Mouse (Mus musculus) regulatory T cell (primary cell): Measurements from ENCODE around the gene Acbd3.

Experiments
- in situ Hi-C: fragments of 300-600 bp; cut with MboI, MseI; formaldehyde crosslinking; loops from one replicate; pipeline ENCODE4 v1.15.1; 2025; ENCODE audit warnings: high pct_unique_total_duplicates

Acbd3 gene

GRCm38 (mm10) chr1:180757956-180758520 is 32.2 kb downstream of the Acbd3 start:
- in situ Hi-C loops = no loop called here

DNA sequence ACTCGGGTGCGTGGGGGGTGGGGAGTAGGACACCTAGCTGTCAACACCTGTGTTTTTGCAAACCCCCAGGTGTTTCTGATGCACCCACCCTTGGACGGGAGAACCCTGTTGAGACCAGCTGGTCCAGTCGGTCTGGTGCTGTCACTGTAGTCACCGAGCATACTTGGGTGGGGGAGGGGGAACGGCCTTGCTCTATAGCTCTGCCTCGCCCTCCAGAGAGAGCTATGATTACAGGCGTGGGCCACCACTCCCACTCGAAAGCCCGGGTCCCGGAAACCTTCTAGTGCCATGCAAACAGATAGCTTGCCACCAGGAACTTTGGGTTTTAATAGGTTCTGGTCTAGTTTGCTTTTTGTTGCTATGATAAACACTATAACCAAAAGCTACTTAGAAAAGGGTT is 36.3 kb downstream of the Acbd3 start:
- in situ Hi-C loops = loop anchor here (5.0 kb wide), 2 partner anchors 45 to 345 kb away; no protein-coding TSS in a partner anchor

DNA sequence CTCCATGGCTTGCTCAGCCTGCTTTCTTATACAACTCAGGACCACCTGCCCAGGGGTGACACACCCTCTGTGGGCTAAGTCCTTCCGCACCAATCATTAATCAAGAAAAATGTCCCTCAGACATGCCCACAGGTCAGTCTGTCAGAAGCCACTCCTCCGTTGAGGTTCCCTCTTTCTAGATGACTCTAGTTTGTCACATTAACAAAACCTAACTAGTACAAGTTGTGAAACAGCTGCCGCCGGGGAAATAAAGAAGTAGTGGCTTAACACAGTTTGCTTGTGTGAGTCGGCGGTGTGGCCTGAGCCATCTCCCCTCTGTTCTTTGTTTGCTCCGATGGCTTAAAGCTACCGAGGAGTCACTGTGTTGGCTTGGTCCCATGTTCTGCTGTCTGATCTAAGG is 36.8 kb downstream of the Acbd3 start:
- in situ Hi-C loops = loop anchor here (5.0 kb wide), 2 partner anchors 45 to 345 kb away; no protein-coding TSS in a partner anchor

- in situ Hi-C loops = loop anchor here (5.0 kb wide), 2 partner anchors 46 to 346 kb away; no protein-coding TSS in a partner anchor
These were observed 37.5 kb downstream of the Acbd3 start for GRCm38 (mm10) chr1:180763307-180763706.

- in situ Hi-C loops = loop anchor here (5.0 kb wide), 2 partner anchors 47 to 347 kb away; no protein-coding TSS in a partner anchor
These were observed 38.0 kb downstream of the Acbd3 start for GRCm38 (mm10) chr1:180763828-180764227.

GRCm38 (mm10) chr1:180765393-180765792 is 39.5 kb downstream of the Acbd3 start:
- in situ Hi-C loops = no loop called here

GRCm38 (mm10) chr1:180766557-180766956 is 40.7 kb downstream of the Acbd3 start:
- in situ Hi-C loops = no loop called here

DNA sequence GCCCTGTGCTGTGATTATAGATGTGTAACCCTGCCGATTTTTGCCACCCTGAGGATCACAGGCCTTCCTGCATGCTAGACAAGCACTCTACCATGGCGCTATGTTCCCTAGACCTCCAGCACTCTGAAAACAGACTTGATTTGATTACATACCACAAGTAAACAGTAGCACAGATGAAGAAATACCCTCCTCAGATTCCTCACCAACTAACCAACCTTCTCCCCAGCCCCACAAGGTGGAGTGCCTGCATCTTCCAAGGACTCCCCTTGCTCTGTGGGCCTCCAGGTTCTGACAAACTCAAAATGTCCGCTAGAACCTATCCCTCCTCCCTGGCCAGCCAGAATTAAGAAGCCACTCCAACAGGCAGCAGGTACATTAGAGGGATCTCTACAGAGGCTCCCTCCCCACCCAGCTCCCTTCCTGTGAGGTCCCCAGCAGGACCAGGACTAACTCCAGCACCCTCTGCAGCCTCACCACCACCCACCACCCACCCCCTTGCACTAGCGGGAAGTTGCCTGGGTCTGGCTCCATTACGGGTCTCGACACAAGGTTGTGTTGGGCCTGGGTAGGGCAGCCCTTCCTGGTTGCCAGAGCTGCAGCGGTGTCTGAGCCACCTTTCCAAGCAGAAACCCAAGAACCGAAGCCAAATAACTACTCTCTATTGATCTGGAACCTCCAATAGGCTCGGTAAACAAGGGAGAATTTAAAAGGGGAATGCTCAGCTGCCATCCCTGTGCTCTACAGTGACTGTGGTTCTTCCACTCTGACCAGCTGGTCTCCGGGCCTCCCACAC is 41.9 kb downstream of the Acbd3 start:
- in situ Hi-C loops = no loop called here

GRCm38 (mm10) chr1:180768334-180769168 is 42.7 kb downstream of the Acbd3 start:
- in situ Hi-C loops = no loop called here

DNA sequence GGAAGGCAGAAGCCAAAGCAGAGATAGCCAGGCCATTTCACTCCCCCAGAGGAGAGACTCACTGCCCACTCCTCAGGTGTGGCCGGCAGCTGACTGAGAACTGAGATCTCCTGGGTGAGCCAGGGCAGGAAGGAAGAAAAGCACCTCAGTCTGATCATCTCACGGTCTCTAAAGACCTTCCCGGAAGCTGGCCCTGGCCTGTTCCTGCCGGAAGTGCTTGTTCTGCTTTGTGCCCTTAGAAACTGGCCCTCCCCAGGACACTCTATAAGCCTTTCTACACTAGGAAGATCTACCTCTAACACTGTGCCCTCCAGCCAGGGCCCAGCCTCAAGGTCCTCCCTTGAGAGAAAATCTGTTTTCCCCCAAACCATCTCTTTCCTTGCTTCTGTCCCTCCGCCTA is 45.5 kb downstream of the Acbd3 start:
- in situ Hi-C loops = loop anchor here (5.0 kb wide), 1 partner anchor 76 kb away; no protein-coding TSS in a partner anchor

DNA sequence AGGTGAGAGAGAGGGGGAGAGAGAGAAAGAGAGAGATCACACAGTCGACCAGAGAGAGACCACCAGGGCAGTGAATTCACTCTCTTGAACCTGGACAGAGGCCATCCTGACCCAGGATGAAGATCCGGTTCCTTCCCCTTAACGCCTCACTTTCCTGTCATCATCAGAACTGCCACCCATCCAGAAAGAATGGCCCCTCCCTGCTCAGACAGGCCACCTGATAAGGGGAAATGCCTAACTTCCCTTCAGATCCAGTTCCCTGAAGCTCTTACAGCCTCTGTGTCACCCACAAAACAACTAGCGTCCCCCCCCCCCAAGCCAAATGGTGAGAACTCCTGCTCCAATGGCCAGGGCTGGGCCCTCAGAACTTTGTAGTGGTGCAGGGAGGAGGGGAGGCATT is 45.9 kb downstream of the Acbd3 start:
- in situ Hi-C loops = loop anchor here (5.0 kb wide), 1 partner anchor 76 kb away; no protein-coding TSS in a partner anchor

- in situ Hi-C loops = loop anchor here (5.0 kb wide), 1 partner anchor 75 kb away; no protein-coding TSS in a partner anchor
These were observed 46.4 kb downstream of the Acbd3 start for GRCm38 (mm10) chr1:180772291-180772690.

DNA sequence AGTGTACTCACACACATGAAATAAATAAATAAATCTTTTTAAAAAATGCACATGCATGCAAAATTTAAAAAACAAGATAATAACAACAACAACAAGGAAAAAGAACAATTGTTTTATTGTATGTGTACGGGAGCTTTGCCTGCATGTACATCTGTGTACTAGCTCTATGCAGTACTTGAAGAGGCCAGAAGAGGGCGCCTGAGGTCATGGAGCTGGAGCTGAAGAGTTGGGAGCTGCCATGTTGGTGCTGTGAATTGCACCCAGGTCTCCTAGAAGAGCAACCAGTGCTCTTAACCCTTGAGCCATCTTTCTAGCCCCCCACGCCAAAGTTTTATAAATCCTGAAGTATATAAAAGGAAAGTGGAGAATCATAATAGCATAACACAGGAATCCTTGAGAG is 48.8 kb downstream of the Acbd3 start:
- in situ Hi-C loops = loop anchor here (5.0 kb wide), 1 partner anchor 73 kb away; no protein-coding TSS in a partner anchor

DNA sequence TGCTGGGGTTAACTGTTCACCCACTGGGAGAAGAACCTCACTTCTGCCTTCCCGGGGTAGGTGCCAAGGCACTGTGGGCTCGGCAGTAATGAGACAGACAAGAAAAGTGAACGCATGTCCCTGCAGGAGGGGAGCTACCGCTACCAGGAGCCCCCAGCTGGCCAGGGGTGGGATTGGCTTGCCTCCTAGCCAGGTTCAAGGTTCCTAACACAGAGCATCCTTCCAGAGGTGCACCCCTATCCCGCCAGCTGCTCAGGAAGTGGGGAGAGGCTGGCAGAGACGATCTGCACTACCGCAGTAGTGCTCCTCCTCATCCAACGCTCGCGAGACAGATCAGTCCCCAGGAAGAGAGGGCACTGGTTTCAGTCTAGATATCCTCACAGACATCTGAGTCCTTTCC is 49.5 kb downstream of the Acbd3 start:
- in situ Hi-C loops = no loop called here

DNA sequence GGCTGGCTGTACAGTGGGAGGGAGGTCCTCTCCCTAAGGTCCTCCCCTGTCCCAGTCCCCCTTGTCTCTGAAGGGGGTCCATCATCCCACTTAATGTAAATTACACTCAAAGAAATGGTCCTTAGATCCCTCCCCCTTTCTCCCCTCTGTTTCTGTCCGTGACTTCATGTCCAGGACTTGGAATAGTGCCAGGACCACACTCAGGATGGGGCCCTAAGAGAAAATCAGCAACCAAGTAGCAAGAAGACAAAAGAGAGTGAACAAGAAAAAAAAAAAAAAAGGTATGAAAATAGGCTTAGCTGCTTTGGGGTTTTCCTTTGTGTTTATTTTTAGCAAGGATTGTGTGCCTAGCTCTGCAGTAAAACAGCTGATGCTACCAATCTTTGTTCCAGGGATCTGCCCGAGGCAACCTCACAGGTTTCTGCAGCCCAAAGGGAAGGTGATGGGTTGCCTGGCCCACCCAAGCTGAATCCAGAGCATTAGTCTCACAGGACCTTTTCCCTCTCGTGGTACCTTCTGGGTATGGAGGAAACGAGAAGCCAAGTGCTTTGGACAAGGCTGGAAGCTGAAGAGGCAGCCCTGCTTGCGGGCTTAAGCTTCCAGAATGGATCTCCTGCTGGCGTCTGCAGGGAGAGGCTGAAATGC is 50.1 kb downstream of the Acbd3 start:
- in situ Hi-C loops = no loop called here

- in situ Hi-C loops = no loop called here
These were observed 50.7 kb downstream of the Acbd3 start for GRCm38 (mm10) chr1:180776494-180776893.

- in situ Hi-C loops = no loop called here
These were observed 51.4 kb downstream of the Acbd3 start for GRCm38 (mm10) chr1:180777289-180777659.

DNA sequence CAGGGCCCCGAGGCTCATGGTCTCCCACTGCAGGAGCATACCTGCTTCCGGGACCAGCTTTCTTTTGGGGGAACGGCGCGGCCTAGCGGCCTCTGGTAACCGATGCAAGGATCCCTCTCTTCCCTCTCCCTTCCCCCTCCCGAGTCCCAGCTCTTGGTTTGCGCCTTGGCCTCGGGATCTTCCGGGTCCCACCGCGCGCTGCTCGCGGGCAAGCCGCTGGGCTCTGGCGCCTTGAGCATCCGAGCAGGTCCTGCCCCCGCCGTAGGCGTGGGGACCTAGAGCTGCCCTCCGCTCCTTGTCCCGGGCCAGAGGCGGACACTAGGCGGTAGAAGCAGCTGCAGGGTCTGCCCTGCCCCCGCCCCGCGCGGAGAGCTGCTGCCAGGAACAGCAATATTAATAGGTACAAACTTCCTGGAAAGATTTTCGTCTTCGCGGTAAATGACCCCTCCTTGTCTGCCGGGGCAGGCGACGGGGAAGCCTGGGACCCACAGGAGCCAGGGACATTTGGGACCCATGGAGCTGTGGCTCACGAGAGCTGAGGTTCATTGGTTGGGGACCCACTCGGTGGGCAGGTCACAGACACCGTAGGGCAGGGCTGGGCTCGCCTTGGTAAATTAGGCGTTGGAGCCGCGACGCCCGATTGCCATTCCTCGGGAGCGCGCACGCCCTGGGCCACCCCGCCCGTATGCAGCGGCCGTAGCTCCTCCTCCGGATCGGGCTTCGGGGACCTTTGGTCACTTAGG is 52.0 kb downstream of the Acbd3 start:
- in situ Hi-C loops = no loop called here

- in situ Hi-C loops = no loop called here
These were observed 52.5 kb downstream of the Acbd3 start for GRCm38 (mm10) chr1:180778403-180778754.

- in situ Hi-C loops = no loop called here
These were observed 53.1 kb downstream of the Acbd3 start for GRCm38 (mm10) chr1:180778941-180779340.

- in situ Hi-C loops = no loop called here
These were observed 54.4 kb downstream of the Acbd3 start for GRCm38 (mm10) chr1:180780291-180780690.
